Mouse (Mus musculus): ENCODE results near the gene Eif3k.

DNA sequence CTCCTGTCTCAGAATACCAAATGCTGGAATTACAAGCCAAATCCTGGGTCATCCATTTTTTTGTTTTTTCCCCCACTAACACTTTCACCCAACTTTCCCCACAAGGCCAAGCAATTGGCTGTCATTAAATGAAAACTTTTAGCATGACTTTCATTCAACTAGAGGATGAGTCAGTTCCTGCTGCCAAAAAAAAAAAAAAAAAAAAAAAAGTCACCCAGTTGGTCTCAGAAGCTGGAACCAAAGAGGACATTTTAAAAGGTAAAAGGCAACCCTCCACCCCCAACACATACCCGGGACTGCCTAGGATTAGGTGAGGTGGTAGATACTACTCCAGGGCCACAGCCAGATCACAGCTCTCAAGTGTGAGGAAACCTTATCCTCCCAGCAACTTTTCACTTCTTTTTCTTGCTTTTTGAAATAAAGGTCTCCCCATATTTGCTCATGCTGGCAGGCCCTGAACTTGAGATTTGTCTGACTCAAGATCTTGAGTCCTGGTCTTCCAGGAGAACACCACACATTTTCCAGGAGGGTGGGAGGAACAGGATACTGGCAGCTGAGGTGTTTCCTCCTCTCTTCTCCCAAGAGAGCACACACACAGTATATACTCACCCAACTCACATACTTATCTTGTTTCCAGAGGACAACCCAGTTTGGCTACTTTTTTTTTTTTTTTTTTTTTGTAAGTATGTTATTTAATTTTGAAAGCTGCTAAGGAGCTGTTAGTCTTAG lies 23.5 kb downstream of the Eif3k start:
- no peak for TF ChIP-seq POLR2A (IDR thresholded peaks at IDR 0.05; ENCODE audit: low read depth, low read length)
- no peak for TF ChIP-seq CTCF (IDR thresholded peaks at IDR 0.05; ENCODE audit: borderline replicate concordance, insufficient read depth, low read length)

All from embryonic fibroblast, embryonic 13.5 days (primary cell).